ENCODE assay signal across 19 mouse cellular contexts in genomic region chr4:33273437-33273836, GRCm38 (mm10).
"Had no signal": no experiment of that assay in that cellular context is flagged by ENCODE, and none has a peak within 500 bp of the region (broad histone marks: within the 10 kb centered on the region; RNA-seq: fewer than 3 reads in every experiment).

No protein-coding gene starts in this region.

- H3K4me1 ChIP-seq: liver, embryonic 12.5 days; liver, embryonic 15.5 days; lung, embryonic 15.5 days; megakaryocyte, embryonic 14.5 days; midbrain, embryonic 10.5 days; midbrain, embryonic 13.5 days had no signal

- H3K9me3 ChIP-seq: limb, embryonic 10.5 days; limb, embryonic 13.5 days; liver, embryonic 12.5 days; liver, embryonic 15.5 days; lung, embryonic 15.5 days; midbrain, embryonic 10.5 days had no signal

- H3K9ac ChIP-seq: limb, embryonic 13.5 days; liver, embryonic 12.5 days; liver, embryonic 15.5 days; lung, embryonic 15.5 days; midbrain, embryonic 13.5 days had no signal

- H3K27ac ChIP-seq: left cerebral cortex, adult 2 months; limb, embryonic 10.5 days; limb, embryonic 13.5 days; liver, embryonic 12.5 days; liver, embryonic 15.5 days; lung, embryonic 15.5 days; midbrain, embryonic 10.5 days; midbrain, embryonic 13.5 days had no signal

- H3K36me3 ChIP-seq: limb, embryonic 10.5 days; limb, embryonic 13.5 days; liver, embryonic 12.5 days; liver, embryonic 15.5 days; lung, embryonic 15.5 days; midbrain, embryonic 10.5 days; midbrain, embryonic 13.5 days had no signal

- ATAC-seq: liver, embryonic 12.5 days; midbrain, embryonic 13.5 days; midbrain, embryonic 16.5 days had no signal

- H3K4me2 ChIP-seq: limb, embryonic 13.5 days; liver, embryonic 12.5 days; liver, embryonic 15.5 days; lung, embryonic 15.5 days; midbrain, embryonic 13.5 days had no signal

- H3K27me3 ChIP-seq: limb, embryonic 13.5 days; liver, embryonic 12.5 days; liver, embryonic 15.5 days; lung, embryonic 15.5 days; megakaryocyte, embryonic 14.5 days; midbrain, embryonic 13.5 days had no signal

- H3K4me3 ChIP-seq: left cerebral cortex, adult 2 months; limb, embryonic 10.5 days; limb, embryonic 13.5 days; liver, embryonic 12.5 days; liver, embryonic 15.5 days; lung, embryonic 15.5 days; megakaryocyte, embryonic 14.5 days; midbrain, embryonic 10.5 days; midbrain, embryonic 13.5 days; myocyte had no signal

- DNase-seq: kidney, postnatal 10 days; kidney, postnatal 36 days; layer of hippocampus, postnatal 36 days; liver; lung, adult 18-20 months; lung, postnatal 10 days; lung, postnatal 36 days; thymus, postnatal 25 days had no signal
